Mouse (Mus musculus): ENCODE measurements around the gene Trim58.

- TF ChIP-seq CTCF (IDR thresholded peaks at IDR 0.05) (peak; percentile 68), EP300 (IDR thresholded peaks at IDR 0.05) (no peak)
These were observed 3.1 kb downstream of the Trim58 start for GRCm38 (mm10) chr11:58643350-58643749.
